ENCODE assay signal across 27 mouse cellular contexts in genomic region chr12:109764293-109764692, GRCm38 (mm10).
"Had no signal": no experiment of that assay in that cellular context is flagged by ENCODE, and none has a peak within 500 bp of the region (broad histone marks: within the 10 kb centered on the region; RNA-seq: fewer than 3 reads in every experiment).

No protein-coding gene starts in this region.

- ATAC-seq: hindbrain, postnatal 0 days; intestine, embryonic 16.5 days; liver, embryonic 12.5 days had no signal

- H3K9me3 ChIP-seq: heart, embryonic 10.5 days; heart, embryonic 13.5 days; heart, embryonic 15.5 days; hindbrain, embryonic 13.5 days; hindbrain, embryonic 15.5 days; kidney, embryonic 15.5 days; limb, embryonic 13.5 days; limb, embryonic 15.5 days; liver, embryonic 12.5 days had no signal

- H3K4me2 ChIP-seq: heart, embryonic 13.5 days; heart, embryonic 15.5 days; hindbrain, embryonic 13.5 days; hindbrain, embryonic 15.5 days; kidney, embryonic 15.5 days; limb, embryonic 13.5 days; limb, embryonic 15.5 days; liver, embryonic 12.5 days had no signal

- H3K27ac ChIP-seq: gastrocnemius, adult 2 months; heart, embryonic 10.5 days; heart, embryonic 13.5 days; heart, embryonic 15.5 days; hindbrain, embryonic 13.5 days; hindbrain, embryonic 15.5 days; hindbrain, postnatal 0 days; kidney, embryonic 15.5 days; kidney, postnatal 0 days; limb, embryonic 13.5 days; limb, embryonic 15.5 days; liver, embryonic 12.5 days; liver, embryonic 14.5 days had no signal

- H3K27me3 ChIP-seq: heart, embryonic 13.5 days; heart, embryonic 15.5 days; hindbrain, embryonic 13.5 days; hindbrain, embryonic 15.5 days; kidney, embryonic 15.5 days; limb, embryonic 13.5 days; limb, embryonic 15.5 days; liver, embryonic 12.5 days had no signal

- H3K36me3 ChIP-seq: heart, embryonic 10.5 days; heart, embryonic 13.5 days; heart, embryonic 15.5 days; hindbrain, embryonic 13.5 days; hindbrain, embryonic 15.5 days; kidney, embryonic 15.5 days; limb, embryonic 13.5 days; limb, embryonic 15.5 days; liver, embryonic 12.5 days had no signal

- H3K9ac ChIP-seq: heart, embryonic 13.5 days; heart, embryonic 15.5 days; hindbrain, embryonic 13.5 days; hindbrain, embryonic 15.5 days; kidney, embryonic 15.5 days; limb, embryonic 13.5 days; limb, embryonic 15.5 days; liver, embryonic 12.5 days; liver, embryonic 14.5 days had no signal

- H3K4me3 ChIP-seq: gastrocnemius, adult 2 months; heart, embryonic 10.5 days; heart, embryonic 13.5 days; heart, embryonic 15.5 days; hindbrain, embryonic 13.5 days; hindbrain, embryonic 15.5 days; kidney, embryonic 15.5 days; limb, embryonic 13.5 days; limb, embryonic 15.5 days; liver, embryonic 12.5 days had no signal

- H3K4me1 ChIP-seq: heart, embryonic 10.5 days; heart, embryonic 13.5 days; heart, embryonic 15.5 days; hindbrain, embryonic 13.5 days; hindbrain, embryonic 15.5 days; kidney, embryonic 15.5 days; limb, embryonic 13.5 days; limb, embryonic 15.5 days; liver, embryonic 12.5 days had no signal

- DNase-seq: gastrocnemius, adult 2 months; gastrocnemius, postnatal 10 days; gastrocnemius, postnatal 25 days; heart, adult 18-20 months; heart, postnatal 14 days; heart, postnatal 36 days; kidney, adult 11 months; kidney, adult 2 months; kidney, adult 9 months; kidney, postnatal 14 days; kidney, postnatal 36 days; layer of hippocampus, adult 9-11 months; layer of hippocampus, postnatal 36 days; left cerebral cortex, postnatal 4 days had no signal
